Mouse (Mus musculus) left cerebral cortex, postnatal 14 days (tissue): ENCODE measurements around the gene Mkrn2. TPM values are rescaled to one million over a fixed set of nuclear protein-coding genes. Genes with fewer than 3 reads are reported as not detected.

Experiments
- DNase-seq, 2 experiments: peaks; one replicate each; pipeline ENCODE4 v3.0.0; 2021 to 2022; ENCODE audit warnings: low spot score in 2 of 2, mixed read lengths in 1 of 2
- intact Hi-C: fragments of 180-260 bp; cut with DNase I; formaldehyde crosslinking; loops from one replicate; pipeline ENCODE4 v1.15.1; 2025
- total RNA-seq, 2 experiments: library from RNA; stranded (reverse); gene quantifications; 2 replicates each; pipeline ENCODE4 v1.2.3; 2021

Gene Mkrn2
- total RNA-seq, 2 experiments from 2014 or later: 35.5 to 42.0 TPM

DNA sequence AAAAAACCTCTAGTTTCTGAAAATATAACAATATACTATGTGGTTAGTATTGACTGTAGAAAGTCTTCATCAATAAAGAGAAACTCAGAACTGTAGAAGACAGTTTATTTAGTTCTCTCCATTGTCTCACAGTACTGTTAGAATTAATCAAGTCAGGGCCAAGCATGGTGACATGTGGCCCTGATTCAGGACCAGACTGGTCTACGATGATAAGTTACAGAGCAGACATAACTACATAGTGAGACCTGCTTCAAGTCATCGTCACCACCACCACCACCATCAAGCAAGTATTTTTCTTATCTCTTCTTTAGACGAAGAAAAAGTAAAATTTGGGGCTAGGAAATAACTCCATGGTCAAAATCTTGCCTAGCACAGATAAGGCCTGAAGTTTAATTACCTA, 62.6 kb downstream of the Mkrn2 start:
- intact Hi-C loops: no loop called here
- DNase-seq: no peak

DNA sequence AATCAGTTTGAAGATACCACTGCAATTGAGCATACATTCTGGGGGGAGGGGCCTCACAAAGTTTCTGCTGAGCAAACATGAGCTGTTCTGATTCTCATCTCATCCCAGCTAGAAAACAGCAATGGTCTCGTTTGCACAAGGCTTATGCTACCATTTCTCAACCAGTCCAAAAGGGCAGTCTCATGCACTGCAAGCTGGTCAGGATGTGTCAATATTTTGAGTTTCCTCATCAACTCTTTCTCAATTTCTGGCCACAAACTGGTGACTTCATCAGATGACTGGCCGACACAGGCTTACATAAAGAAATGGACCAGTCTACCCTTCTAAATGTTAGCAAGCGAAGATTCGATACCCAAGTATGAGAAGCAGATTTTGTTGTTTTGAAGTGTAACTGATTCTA, 64.9 kb downstream of the Mkrn2 start:
- no peak for DNase-seq
- intact Hi-C loops: no loop called here

Other genes starting within 250 kb of the Mkrn2 start
- gene Pparg, start 241.0 kb upstream of the Mkrn2 start, total RNA-seq: 1 to 10 TPM; 4.1 to 6.4 TPM
- gene Tsen2, start 57.2 kb upstream of the Mkrn2 start, total RNA-seq: 10 to 100 TPM; 19.5 to 21.2 TPM
- not detected for gene Mkrn2os, start 9.3 kb upstream of the Mkrn2 start, total RNA-seq
- 100 to 1,000 TPM; 101 to 109 TPM for gene Raf1, start 74.7 kb downstream of the Mkrn2 start, total RNA-seq
- 1 to 10 TPM; 2.1 TPM for gene Tmem40, start 160.5 kb downstream of the Mkrn2 start, total RNA-seq
- gene Cand2, start 172.6 kb downstream of the Mkrn2 start, total RNA-seq: 1 to 10 TPM; 2.0 to 2.6 TPM
- 100 to 1,000 TPM; 508 TPM for gene Rpl32, start 206.8 kb downstream of the Mkrn2 start, total RNA-seq
- 1 to 10 TPM; 3.4 to 4.8 TPM for gene Efcab12, start 236.5 kb downstream of the Mkrn2 start, total RNA-seq